Mouse (Mus musculus) liver, adult 2 months (tissue): Measurements from ENCODE around the gene Rex1bd.

Source experiments
- CTCF ChIP-seq: fragments of 200-500 bp; IDR thresholded peaks from 2 replicates; pipeline ENCODE4 v1.5.1; 2011; ENCODE audit warnings: low read depth, low read length, control low read depth
- POLR2A ChIP-seq: fragments of 200-500 bp; IDR thresholded peaks from 2 replicates; pipeline ENCODE4 v1.6.1; 2011; ENCODE audit warnings: low read length, control low read depth; ENCODE audit not compliant: insufficient read depth; ENCODE audit errors: extremely low read depth

- TF ChIP-seq POLR2A (no peak), CTCF (no peak)
These were observed 39.9 kb upstream of the Rex1bd start for GRCm38 (mm10) chr8:70546412-70546811.
